Mouse (Mus musculus): ENCODE results near the gene Gm21985. TPM values are rescaled to one million over a fixed set of nuclear protein-coding genes. Genes with fewer than 3 reads are reported as not detected.
A peak's percentile ranks its signal among the peaks of the same experiment; 100 is the strongest.

Gm21985 gene
- total RNA-seq (2022), result 1 to 10 TPM in 1 of 4 experiments, not detected in 3; 1.5 TPM

DNA sequence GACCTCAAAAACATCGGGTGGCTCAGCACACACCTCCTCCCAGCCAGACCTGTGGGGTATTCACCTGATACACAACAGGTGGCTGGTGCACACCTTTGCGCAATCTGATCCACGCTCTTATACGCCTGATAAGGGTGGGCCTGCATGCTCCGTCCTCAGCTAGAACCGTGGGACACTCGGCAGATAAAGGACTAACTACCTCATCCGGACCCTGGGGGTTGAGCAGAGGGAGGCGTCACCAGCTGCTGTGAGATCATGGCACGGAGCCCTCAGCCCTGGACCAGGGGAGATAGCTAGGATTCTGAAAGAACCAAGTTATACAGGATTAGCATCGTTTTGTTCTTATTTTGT, at the start of gene Gm21985:
Gm21985 (plus strand) TSS at position 73 of the 351 bp plus-strand sequence.
- DNase-seq, result peak; percentile 55

DNA sequence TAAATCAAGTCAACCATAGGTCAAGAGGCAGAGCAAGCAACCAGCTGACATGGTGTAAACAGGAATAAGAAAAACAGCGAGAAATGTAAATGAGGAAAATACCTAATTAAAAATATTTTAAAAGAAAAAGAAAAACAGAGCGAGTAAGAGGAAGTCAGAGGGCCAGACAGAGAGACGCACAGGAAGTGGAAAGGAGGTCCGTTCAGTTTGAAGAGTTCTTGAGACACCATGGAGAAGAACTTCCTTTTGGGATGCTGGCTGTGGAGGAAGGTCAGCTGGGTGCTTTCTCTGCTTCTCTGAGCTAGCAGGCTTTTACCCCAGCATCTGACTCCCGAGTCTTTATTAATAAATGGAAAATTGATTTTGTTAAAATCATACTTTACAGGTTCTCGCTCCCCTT, 48.5 kb upstream of the Gm21985 start:
- DNase-seq, result no peak

- no peak for DNase-seq
These were observed 45.2 kb upstream of the Gm21985 start for GRCm38 (mm10) chr2:112220880-112221279.

- DNase-seq, result no peak
These were observed 43.5 kb upstream of the Gm21985 start for GRCm38 (mm10) chr2:112222607-112223006.

GRCm38 (mm10) chr2:112224356-112224755, 41.8 kb upstream of the Gm21985 start:
- no peak for DNase-seq

DNA sequence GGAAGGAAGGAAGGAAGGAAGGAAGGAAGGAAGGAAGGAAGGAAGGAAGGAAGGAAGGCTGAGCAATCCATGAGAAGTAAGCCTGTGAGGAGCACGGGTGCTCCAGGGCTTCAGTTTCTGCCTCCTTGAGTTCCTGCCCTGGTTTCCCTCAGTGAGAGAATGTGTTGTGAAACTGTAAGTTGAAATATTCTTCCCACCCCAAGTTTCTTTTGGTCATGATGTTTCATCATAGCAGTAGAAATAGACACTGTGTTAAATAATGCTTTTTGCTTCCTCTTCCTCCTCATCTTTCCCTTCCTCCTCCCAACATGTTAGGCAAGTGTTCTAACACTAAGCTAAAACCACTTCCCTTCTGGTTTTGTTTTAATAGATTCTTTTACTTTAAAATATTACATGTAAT, 33.5 kb upstream of the Gm21985 start:
- no peak for DNase-seq

GRCm38 (mm10) chr2:112236620-112237019, 29.5 kb upstream of the Gm21985 start:
- DNase-seq, result no peak

DNA sequence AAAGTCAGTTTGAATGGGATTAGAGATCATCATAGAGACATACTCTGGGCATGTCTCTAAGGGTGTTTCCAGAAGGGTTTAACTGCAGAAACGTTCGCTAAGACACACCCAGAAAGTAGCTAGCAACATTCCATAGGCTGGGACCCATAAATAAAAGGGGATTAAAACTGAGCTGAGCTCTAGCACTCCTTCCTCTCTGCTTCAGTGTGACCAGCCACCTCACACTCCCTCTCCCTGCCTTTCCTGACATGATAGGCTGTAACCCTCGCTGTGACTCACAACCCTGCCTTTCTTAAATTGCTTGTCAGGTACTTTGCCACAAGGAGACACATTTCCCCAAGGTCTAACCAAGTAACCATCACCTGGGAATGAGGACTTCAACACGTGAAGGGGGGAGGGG, 28.1 kb upstream of the Gm21985 start:
- no peak for DNase-seq

DNA sequence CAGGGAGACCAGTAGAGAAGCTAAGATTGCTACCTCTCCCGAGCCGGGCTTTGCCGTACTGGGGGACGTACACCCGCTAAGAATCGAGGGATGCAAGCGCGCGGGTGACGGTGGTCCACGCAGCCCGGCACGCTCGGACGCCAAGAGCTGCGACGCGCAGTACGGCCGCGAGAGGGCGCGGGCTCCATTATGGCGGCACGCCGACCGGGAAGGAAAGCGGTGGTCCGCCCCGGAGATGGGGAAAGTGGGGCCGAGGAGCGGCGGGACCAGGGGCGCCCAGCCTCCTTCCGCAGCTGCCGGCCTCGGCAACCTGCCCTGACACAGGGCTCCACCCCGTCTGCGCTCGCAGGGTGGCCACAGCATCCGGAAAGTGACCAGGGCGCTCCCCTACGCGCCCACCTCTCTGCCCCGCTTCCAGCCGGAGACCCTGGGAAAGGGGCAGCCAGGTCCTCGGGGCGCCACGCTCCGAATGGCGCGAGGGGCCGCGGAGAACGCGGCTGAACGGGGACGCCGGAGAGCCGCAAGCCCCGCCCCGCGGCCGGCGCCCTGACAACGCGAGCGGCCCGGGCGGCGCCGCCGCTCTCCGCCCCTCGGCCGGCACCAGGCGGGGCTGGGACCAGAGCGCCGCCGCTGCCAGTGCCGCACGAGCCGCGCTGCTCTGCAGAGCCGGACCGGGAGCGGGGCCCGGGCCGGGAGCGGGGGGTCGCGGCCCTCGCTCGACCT, 26.7 kb upstream of the Gm21985 start, which contains the start of gene Lpcat4:
Lpcat4 (plus strand) TSS at position 257 of the 723 bp plus-strand sequence.
- peak; percentile 64 for DNase-seq

GRCm38 (mm10) chr2:112239935-112240721, 26.0 kb upstream of the Gm21985 start:
- no peak for DNase-seq

DNA sequence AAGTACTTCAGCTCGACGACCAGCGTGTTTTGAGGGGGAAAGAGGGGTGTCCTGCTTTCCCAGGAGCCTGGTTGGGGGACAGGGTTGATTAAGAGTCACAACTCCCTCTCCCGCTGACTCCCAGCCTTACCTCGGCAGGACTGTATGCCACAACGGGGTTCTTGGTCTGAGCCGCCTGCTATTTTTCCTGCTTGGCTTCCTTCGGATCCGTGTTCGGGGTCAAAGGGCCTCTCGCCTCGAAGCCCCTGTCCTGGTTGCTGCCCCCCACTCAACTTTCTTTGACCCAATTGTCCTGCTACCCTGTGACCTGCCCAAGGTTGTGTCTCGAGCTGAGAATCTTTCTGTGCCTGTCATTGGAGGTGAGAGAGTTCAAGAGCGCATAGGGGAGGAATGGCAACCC, 24.3 kb upstream of the Gm21985 start:
- DNase-seq, result no peak

DNA sequence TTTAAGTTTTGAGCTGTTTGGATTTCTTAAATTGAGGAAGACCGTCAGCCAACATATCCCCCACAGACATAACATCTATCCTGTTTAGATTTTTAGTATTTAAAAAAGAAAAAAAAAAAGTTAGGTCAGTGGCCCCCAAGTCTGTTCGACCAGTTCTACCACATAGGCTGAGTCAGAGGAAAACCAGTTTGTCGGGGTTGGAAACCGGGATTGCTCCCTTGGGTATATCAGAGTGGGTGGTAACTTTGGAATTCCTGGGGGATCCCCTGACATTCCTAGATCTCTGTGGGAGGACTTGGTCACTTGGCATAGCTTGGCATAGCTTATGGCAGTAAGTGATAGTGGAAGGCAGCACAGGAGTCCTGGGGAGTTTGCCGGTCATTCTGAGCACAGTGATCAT, 20.8 kb upstream of the Gm21985 start:
- DNase-seq, result no peak

GRCm38 (mm10) chr2:112246193-112246592, 19.9 kb upstream of the Gm21985 start:
- no peak for DNase-seq

GRCm38 (mm10) chr2:112247323-112247722, 18.8 kb upstream of the Gm21985 start:
- no peak for DNase-seq

- no peak for DNase-seq
These were observed 16.2 kb upstream of the Gm21985 start for GRCm38 (mm10) chr2:112249780-112250453.

GRCm38 (mm10) chr2:112254675-112255515, 11.2 kb upstream of the Gm21985 start:
- DNase-seq, result no peak

DNA sequence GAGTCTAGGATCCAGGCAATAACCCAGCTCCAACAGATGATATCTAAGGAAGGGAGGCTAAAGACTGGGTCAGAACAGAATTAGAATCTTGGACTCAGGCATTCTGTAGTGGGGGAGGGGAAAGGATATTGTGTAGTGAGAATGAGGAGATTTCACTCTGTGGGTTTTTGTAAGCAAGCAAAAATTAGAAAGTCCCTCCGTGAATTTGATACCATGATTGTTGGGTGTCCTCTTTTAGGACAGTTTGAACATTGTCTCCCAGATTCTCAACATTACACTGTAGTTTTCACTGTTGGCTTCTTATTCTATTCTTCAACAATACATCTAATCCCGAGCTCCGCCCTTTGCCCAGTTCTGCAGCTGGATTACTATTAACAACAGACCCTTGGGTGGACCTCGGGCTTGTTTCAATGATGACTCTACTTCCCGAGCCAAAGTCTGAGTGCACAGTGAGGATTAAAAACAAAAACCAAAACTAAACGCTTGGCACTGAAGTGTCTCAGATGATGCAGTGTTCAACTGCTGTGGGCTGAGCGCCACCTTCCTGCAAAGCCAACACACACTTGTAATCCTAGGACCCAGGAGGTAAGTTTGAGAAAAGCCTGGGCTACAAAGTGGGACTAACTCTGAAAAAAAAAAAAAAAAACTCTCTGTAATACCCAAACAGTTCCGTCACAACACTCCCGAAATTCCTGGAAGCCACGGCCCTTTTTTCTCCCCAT, 6.7 kb upstream of the Gm21985 start, which contains the start of gene Nutm1:
Nutm1 (minus strand) TSS at position 51 of the 722 bp plus-strand sequence.
- DNase-seq, result no peak

DNA sequence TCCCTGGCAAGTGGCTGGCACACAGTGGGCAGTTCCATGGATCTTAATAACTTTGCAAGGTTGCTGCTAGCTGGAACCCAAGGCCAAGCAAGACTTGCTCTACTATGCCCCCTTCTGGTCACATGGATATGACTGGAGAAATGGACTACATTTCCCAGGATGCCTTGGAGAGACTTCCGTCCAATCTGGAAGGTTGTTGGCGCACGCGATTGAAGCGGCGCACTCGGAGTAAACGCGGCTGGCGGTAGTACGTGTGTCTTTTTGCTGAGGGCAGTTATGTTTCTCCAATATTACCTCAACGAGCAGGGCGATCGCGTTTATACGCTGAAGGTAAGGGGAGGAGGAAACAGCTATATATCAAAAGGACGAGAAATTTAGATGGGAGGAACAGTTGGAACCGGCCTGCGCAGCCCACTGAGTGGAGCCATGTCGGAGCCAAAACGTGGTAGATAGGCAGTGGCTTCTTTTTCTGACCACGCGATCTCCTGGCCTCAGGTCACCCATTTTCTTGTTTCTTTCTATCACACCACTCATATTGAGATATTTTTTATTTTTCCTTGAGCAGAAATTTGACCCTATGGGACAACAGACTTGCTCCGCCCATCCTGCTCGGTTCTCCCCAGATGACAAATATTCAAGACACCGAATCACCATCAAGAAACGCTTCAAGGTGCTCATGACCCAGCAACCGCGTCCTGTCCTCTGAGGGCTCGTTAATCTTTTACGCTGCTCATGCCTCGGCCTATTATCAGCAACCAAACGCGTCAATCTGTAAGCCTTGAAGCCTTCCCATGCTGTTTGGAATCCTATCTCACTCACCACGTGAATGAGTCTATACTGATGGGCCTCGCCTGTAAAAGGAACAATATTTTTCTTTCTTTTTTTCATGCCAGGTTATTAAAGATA, 4.1 kb upstream of the Gm21985 start, which contains the start of gene Nop10:
Nop10 (plus strand) TSS at position 179 of the 906 bp plus-strand sequence.
- DNase-seq, result peak; percentile 85

- DNase-seq, result no peak
These were observed 3.3 kb upstream of the Gm21985 start for GRCm38 (mm10) chr2:112262779-112263295.

- DNase-seq, result no peak
These were observed 1.8 kb upstream of the Gm21985 start for GRCm38 (mm10) chr2:112264364-112264763.
